Mouse (Mus musculus) layer of hippocampus, postnatal 25 days (tissue): ENCODE measurements at regions not wholly inside any gene's neighbourhood (a gene's known extent, or its start where the extent isn't known, plus 50 kb on each side); places are given as distances from the start of the nearest gene placed in this dataset.
"Not testable (repeated sequence)": the region's sequence is repeated elsewhere in the genome, so short reads cannot be mapped to it uniquely, and the experiment has no call there.

Experiments
- DNase-seq, 2 experiments: peaks; one replicate each; pipeline ENCODE4 v3.0.0; 2022; ENCODE audit warnings: mixed read lengths in 2 of 2, low spot score in 1 of 2; ENCODE audit errors: extremely low spot score in 1 of 2

DNA sequence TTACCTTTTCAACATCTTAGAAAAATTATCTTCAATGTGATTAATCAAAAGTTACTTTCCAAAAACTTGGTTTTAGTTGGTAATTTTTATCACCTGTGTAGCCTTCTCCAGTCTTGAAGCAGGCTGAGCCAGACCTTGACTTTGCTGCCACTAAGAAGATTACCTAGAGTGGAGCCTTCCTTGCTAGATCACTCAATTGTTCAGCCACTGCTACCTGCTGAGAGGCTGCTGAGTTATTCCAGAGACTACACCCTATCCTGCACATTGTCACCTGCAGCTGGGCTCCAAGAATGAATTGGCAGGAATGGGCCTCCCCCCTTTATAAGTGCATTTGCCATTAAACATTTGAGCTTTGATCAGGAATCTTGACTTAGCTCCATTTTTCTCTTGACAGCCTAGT, 360.4 kb downstream of the Trib2 start:
- not testable (repeated sequence) for DNase-seq

DNA sequence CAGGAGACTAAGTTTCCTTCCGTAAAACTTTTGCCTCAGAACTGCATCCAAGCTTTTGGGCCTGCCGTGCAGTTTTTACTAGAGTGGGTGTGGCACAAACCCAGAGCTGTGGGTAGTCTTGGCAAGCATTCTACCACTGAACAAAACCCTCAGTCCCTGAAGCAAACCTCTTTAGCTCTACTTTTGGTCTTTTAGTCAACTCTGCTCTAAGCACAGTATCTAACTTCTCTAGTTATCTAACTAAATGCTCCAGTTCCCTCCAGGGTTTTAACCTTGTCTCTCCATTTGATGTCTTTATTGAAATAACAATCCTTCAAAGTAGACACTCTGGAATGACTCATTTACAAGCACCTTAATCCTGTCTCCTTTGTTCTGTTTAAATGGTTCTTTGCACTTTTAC, 361.0 kb downstream of the Trib2 start:
- no peak for DNase-seq

DNA sequence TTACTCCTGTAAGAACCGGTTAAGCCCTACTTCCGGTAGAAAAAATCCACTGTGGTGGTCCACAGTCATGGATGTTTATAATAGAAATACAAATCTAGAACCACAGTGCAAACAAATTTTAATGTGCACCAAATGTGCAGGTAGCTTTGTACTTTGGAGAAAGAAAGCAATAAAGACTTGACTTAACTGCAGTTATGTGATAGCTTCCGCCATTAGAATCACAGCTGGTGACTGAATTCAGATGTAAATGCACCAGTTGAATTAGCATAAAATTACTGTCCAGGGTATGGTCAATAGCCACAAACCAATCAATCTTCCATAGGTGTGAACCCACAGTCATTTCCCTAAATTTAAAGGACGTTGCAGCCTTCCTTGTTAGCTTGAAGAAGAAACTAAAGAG, 367.2 kb downstream of the Trib2 start:
- no peak for DNase-seq

GRCm38 (mm10) chr12:15416180-15416766, 400.4 kb downstream of the Trib2 start:
- DNase-seq, result peak in 1 of 2 experiments; percentile 14

DNA sequence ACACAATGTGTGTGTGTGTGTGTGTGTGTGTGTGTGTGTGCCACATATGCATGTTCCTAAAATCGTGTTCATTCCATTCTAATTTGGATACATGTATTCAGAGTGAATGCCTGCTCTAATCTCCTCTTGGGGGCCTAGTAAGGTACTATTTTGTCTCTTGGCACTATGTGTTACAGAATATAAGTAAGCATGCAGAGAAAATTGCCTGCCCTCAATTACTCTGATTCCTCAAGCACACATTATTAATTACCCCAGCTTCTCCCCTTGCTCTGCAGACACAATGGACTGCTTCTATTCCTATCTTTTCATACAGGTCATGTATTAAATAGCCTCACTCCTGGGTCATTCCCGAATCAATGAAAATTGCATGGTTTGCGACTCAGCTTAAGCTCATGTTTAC, 406.3 kb downstream of the Trib2 start:
- no peak for DNase-seq

DNA sequence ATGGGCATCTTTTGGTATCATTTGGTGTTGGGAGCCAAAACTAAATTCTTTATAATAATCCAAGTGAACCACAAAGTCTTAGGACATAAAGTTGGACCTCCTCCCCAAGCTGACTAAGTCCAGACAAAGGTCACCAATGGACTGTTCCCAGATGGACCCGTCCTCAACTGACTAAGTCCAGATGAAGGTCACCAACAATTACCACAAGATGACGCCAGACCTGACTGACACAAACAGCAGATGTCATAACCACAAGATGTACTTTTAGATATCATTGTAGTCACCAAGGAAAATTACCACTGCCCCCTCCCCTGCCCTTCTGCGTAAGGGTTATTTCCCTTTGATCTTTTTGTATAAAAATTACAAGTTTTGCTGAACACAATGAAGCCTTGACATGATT, 409.1 kb downstream of the Trib2 start:
- DNase-seq, result not testable (repeated sequence)

- DNase-seq, result no peak
These were observed 424.1 kb downstream of the Trib2 start for GRCm38 (mm10) chr12:15392641-15393040.

- DNase-seq, result no peak
These were observed 428.1 kb downstream of the Trib2 start for GRCm38 (mm10) chr12:15388574-15388973.

GRCm38 (mm10) chr12:15357808-15358207, 458.9 kb downstream of the Trib2 start:
- no peak for DNase-seq

- no peak for DNase-seq
These were observed 495.8 kb downstream of the Trib2 start for GRCm38 (mm10) chr12:15320697-15321449.

DNA sequence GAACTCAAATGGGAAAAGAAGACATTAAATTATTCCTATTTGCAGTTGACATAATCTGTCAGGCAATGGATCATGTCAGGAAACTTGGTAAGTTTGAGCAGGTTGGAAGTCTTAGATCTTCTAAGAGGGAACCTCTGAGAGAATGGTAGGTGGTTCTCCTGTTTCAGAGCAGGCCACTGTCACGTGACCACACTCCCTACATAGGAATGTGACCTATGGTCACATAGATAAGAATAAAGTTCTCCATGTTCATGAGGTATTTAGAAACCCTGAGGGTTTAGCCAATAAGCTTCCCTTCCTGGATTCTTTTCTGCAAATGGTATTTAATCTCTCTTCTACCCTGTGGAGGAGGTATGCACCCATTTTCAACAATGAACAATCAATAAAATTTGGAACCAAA, 497.1 kb downstream of the Trib2 start:
- DNase-seq, result no peak

DNA sequence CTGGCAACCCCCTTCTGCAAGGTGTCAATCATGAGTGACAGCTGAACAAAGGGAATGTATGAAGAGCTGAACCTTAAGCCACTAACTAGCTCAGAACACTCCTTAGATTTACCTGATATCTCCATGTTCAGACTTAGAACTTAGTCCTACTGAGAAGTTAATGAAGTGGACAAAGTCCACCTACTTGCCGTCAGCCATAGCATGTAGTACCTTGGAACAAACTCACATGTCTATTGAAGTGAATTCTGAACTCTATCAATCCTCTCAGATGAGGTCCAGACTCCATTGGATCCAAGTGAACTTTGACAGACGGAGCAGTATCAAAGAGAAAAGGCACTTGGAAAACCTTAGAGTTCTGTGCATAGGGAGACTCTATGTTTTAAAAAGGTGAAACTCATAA, 521.8 kb downstream of the Trib2 start:
- no peak for DNase-seq

DNA sequence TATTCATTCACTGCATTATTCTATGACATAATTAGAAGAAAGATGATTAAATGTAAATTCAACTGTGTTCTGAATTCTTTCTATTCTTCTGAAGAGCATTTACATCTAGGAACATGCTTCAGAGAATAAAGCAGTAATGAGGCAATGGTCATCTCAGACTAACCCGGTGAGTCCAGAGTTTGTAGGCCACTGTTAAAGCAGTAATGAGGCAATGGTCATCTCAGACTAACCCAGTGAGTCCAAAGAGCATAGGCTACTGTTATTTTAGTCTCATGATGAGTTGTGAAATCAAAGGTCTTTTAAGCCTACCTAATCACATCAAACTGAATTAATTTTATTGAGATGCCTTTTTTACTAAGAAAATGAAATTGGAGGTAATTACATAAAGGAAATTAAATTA, 554.6 kb downstream of the Trib2 start:
- DNase-seq, result no peak

- no peak for DNase-seq
These were observed 555.1 kb downstream of the Trib2 start for GRCm38 (mm10) chr12:15261604-15262003.

- no peak for DNase-seq
These were observed 555.8 kb downstream of the Trib2 start for GRCm38 (mm10) chr12:15260907-15261415.

- no peak for DNase-seq
These were observed 571.8 kb downstream of the Trib2 start for GRCm38 (mm10) chr12:15244966-15245365.

DNA sequence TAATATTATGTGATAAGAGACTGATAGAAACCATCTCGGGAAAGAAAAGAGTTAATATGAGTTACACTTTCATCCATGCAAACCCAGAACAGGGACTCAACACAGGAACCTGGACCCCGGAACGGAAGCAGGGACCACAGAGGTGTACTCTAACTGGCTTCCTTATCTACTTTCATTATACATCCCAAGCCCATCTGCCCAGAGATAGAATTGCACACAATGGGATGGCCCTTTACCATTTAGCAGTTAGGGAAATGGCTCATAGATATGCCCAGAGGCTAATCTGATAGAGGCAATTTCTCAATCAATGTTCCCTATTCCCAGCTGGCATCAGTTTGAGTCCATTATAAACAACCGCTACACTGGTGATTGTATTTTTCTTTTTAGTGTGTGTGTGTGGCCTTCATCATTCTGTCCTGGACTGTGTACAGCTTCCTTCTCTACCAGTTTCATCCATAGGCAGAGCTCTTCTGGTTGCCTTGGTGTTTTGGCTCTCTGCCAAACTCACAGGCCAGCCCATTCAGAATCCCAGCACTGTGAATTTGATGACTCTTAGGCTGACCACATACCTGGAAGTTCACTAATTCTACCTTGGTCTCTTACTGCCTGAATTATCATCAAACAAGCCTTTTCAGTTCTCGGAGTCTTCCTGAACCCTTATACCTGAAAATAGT, 594.1 kb downstream of the Trib2 start:
- DNase-seq, result no peak

DNA sequence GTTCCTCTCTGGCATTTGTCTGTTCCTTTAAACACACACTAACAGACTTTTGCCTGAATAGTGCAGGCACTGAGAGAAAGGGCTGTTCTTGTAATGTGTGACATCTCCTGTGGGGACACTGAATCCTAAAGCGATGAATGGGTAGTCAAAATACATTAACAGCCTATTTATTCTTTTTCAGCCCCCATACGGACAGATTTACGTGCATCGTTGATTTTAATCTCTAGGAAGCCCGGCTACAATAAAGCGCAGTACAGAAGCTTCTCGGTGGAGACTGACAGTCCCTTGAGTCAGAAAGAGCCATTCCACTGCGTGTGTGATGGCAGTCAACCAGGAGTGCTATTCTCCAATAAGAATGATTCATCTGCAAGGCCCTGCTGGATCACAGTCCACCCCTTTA, 598.2 kb downstream of the Trib2 start:
- no peak for DNase-seq

DNA sequence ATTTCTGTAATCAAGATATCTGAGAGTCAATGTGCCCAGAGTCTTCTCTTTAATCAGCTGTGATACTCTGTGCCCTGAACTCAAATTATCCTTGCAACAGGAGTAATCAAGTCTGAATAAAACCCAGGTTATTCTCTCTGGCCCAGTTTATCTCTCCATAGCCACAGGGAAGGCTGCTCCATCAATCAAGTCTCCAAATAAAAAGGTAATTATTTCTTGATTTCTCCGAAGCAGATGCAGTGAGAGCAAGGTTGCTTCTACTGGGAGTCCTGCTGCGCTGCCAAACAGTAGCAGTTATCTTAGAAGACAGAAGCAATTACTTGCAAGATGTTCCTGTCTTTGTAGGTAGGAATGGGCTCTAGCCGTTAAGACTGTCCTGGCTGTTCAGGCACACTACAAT, 600.5 kb downstream of the Trib2 start:
- DNase-seq, result no peak

GRCm38 (mm10) chr12:15174411-15175041, 642.2 kb downstream of the Trib2 start:
- no peak for DNase-seq

DNA sequence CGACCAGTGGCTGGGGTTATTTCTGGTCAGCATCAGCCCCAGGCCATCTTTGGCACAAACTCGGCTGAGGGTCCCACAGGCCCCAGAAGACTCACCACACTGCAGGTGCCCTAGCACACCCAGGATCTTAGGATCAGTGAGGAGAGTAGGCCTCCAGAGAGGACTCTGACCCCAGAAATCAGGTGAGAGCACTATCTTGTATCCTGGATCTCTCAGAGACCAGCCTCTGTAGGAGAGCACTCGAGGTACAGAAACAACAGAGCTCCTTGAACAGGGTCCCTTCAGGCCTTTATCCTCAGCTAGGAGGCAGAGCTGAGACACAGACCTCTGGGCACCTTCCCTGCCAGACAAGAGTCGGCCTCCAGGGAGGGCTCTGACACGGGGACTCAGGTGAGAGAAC, 654.1 kb downstream of the Trib2 start:
- no peak for DNase-seq
